Mouse (Mus musculus) CD4-positive, CD25-positive, alpha-beta regulatory T cell, adult 4 months (primary cell): Measurements from ENCODE around the gene Klhl8. TPM values are rescaled to one million over a fixed set of nuclear protein-coding genes. Genes with fewer than 3 reads are reported as not detected.

Source experiments
- ATAC-seq: one replicate; pipeline ENCODE4 v1.8.0; 2017
- polyA plus RNA-seq, 2 experiments: library from polyadenylated mRNA; unstranded; fragments of 100-300 nt; shearing (Covaris generic); gene quantifications; one replicate each; pipeline ENCODE4 v1.2.1; 2017

The Klhl8 gene
- polyA plus RNA-seq, 2 experiments from 2014 or later: 0.77 to 1.0 TPM

- no peak for ATAC-seq
These were observed 5.7 kb upstream of the Klhl8 start for GRCm38 (mm10) chr5:103916595-103917356.

- ATAC-seq: peak; percentile 28
These were observed 3.5 kb upstream of the Klhl8 start for GRCm38 (mm10) chr5:103914335-103915226.

DNA sequence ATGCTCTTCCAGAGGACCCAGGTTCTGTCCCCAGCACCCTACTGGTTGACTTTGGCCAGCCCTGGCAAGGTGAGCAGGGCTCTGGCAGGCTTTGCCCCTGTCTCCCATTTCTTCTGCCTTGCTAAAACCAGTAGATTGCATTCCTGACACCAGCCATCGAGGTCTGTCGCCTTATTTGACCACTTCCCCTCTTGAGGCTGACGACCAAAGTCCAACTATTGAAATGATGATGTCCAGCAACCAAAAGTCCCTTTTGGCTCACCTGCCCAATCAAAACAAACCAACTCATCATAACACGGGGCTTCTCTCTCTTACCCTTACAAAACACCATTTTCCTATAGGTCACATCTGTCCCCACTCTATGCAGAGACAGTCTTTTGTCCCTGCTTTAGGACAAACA, 2.1 kb upstream of the Klhl8 start:
- no peak for ATAC-seq

DNA sequence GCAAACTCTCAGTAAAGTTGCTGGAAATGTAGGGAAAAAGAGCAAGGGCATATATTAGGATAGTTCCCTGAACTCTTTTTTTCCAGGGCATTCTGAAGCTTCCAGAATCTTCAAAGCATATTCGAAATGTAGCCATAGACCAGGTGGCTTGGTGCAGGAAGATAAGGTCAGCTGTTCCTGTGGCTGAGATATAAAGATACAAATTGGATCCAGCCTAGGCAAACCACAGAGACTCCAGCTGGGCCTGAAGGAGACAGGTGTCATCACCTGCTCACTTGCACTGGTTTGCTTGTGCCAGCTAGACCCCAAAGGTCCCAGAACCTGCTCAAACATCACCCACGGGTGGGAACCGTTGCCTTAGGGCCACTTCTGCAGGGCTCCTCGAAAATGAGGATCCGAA, 496 bp upstream of the Klhl8 start:
- ATAC-seq: no peak

DNA sequence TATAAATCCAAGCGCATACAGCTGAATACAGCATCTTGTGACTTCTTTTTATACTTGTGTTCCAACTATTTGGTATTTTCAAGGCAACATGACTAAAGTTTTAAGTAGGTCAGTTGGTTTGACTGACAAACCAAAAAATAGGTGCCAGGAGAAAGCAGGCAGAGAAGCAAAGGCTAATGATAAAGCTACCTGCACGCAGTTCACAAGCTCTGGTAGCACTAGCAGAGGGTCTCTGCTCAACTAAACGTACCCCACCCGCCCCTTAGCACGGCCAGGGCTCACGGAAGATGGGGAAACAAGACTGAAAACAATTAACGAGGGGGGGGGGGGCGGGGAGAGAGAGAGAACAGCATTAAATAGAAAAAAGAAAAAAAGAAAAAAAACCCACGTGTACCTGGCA, 903 bp downstream of the Klhl8 start:
- no peak for ATAC-seq

GRCm38 (mm10) chr5:103909466-103909865, 1.6 kb downstream of the Klhl8 start:
- ATAC-seq: no peak

- ATAC-seq: no peak
These were observed 2.2 kb downstream of the Klhl8 start for GRCm38 (mm10) chr5:103908851-103909250.

GRCm38 (mm10) chr5:103907844-103908243, 3.2 kb downstream of the Klhl8 start:
- ATAC-seq: no peak

GRCm38 (mm10) chr5:103906173-103906572, 4.9 kb downstream of the Klhl8 start:
- no peak for ATAC-seq

DNA sequence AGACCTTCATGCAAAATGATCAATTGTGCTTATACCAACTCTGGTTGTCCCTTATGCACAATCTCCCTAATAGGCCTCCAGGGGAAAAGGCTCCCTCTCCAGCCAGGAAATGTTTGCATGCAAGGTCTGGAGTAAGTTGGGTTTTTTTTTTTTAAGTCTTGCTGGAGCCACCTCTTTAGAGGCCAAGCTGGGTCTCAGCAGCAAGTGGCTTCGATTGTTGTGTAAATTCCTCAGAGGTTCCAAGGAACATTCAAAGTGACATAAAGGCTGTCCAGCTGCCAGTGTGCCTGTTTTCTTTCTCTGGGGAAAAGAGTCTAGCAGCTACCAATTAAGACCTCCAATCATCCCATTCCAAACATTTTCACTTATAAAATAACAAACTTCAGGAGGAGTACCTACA, 12.7 kb downstream of the Klhl8 start:
- no peak for ATAC-seq

GRCm38 (mm10) chr5:103889766-103890165, 21.3 kb downstream of the Klhl8 start:
- ATAC-seq: no peak

GRCm38 (mm10) chr5:103863759-103864158, 47.3 kb downstream of the Klhl8 start:
- ATAC-seq: no peak

DNA sequence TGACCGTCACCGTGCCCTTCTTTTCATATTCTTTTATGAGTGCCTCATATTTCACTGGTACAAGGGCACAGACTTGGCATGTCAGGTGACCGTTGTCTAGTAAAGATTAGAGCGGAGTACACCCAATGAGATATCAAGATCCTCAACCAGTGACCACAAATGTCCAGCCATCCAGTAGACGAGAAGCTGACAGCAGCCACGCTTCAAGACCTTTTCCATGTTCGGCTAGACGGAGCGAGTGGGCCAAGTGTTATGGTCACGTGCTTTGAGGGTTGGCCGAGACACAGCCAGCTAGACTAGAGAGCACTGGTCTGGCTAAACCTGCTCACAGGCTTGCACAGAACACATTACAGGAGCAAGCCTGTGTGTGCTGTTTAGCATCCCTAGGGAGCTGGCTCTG, 50.4 kb downstream of the Klhl8 start:
- no peak for ATAC-seq

DNA sequence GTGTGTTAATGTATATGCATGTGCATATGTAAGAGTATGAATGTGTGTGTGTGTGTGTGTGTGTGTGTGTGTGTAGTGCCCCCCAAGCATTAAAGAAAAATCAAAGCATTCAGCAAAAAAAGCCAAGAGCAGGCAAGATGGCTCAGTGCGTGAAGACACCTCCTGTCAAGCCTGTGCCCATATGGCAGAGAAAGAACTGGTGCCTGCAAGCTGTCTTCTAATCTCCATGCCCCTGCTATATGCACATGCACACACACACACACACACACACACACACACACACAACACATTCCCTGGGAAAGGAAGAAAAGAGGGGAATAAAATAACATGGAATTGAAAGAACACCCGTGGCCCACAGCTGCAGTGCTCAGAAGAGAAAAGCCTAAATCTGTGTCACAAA, 53.9 kb downstream of the Klhl8 start:
- ATAC-seq: no peak

DNA sequence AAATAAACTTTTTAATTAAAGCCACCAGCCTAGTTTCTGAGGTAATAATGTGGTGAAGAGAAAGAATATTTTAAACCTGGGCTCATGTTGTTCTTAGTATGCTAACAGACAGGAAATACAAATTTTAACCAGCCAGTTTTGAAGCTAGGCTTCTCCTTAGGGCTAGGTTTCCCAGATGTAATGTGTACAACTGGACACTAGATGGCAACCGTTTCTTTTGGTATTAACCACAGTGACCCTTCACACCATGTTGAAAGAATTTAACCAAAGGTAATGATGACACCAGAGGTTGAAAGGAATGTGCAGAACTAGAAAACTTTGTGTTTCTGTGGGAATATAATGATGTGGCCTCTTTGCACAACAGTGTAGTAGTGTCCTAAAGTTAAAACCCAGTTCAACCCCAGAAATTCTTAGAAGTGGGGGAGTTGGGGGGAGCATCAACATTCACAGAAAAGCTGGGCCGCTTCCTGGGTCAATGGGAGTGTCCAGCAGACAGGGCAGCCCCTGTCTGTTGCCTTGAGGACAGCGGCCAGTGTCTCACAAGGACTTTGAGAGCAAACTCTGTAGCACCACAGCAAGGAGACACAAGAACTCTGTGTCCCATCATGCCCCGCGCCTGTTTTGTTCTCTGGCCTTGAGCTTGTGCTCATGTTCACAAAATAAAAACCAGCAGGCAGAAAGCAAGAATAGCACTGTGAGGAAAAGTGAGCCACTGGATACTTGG, 54.6 kb downstream of the Klhl8 start:
- ATAC-seq: peak; percentile 72

DNA sequence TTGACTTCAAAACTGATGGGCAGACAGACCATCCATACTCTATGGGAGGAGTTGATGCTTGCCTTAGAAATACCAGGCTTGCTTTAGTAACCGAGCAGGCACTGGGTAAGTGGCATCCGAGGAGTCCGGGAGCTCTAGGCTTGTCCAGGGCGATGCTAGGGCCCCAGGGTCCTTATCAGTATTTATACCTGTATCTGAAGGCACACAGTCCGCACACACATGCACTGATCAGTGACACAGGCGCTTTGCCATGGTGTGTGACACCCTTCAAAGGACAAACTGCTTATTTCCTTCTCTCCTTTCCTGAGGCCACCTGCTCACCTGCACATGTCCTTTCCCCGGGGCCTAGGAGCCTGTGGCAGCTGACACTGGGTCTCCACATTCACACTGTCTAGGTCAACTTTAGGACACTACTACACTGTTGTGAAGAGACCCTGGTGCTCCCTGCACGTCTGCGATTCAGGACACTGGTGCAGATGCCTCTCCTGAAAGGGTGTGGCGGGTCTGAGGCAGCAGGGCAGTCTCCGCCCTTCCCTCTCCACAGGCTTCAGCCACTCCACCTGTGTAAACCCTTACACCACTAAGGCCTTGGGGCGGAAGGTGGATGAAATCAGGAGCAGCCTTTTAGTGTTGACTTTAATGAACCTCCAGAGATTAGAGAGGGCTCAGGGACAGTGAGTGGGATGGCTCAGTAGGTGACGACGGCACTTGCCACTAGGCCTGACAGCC, 55.4 kb downstream of the Klhl8 start:
- ATAC-seq: no peak

DNA sequence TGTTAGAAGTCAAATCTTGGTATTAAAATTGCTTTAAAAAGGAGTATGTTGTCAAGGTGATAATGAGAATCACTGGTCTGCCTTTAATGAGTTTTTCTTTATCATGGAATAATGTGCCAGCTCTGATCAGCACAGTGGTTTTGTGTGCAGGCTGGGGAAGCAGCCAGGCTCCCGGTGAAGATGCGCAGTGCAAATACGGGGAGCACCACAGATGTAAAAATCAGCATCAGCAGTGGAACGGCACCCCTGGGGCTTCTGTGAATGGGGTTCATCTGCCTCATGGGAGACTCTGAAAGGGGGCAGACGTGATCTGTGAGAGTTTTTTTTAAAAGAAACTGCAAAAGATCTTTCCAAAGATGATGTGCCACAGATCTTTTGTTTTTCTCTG, 56.3 kb downstream of the Klhl8 start:
- ATAC-seq: no peak

GRCm38 (mm10) chr5:103854041-103854806, 56.8 kb downstream of the Klhl8 start:
- no peak for ATAC-seq

GRCm38 (mm10) chr5:103852756-103853549, 58.1 kb downstream of the Klhl8 start:
- ATAC-seq: peak; percentile 68

- no peak for ATAC-seq
These were observed 62.5 kb downstream of the Klhl8 start for GRCm38 (mm10) chr5:103848546-103848945.

DNA sequence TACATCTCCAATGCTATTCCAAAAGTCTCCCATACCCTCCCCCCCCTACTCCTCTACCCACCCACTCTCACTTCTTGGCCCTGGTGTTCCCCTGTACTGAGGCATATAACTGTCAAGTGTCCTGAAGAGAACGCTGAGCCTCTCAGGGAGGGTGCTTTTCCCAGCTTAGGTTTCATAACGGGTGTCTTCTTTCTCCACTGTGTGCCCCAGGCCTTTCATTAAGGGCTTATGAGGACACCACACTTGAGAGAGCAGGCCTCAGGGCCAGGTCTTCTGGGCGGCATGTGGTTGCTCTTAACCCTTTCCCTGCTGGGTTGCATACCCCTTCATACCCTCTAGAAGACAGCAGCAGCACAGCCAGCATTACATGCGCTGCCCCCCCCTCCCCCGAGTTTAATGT, 64.5 kb downstream of the Klhl8 start:
- no peak for ATAC-seq
